Mouse (Mus musculus) hindbrain, embryonic 12.5 days (tissue): Measurements from ENCODE around the gene Unc5c. TPM values are rescaled to one million over a fixed set of nuclear protein-coding genes. Genes with fewer than 3 reads are reported as not detected.

Experiments used
- ATAC-seq: fragments of 200-750 bp; cut with Nextera tagmentation; 2 replicates; pipeline ENCODE4 v1.8.0; 2017; ENCODE audit warnings: moderate TSS enrichment; ENCODE audit not compliant: low FRiP score
- H3K27ac ChIP-seq: fragments of 300-500 bp; sonication (generic); 2 replicates; pipeline ENCODE4 v1.5.1; 2016; ENCODE audit warnings: mild to moderate bottlenecking
- H3K27me3 ChIP-seq: fragments of 300-500 bp; sonication (generic); 2 replicates; pipeline ENCODE4 v1.6.1; 2016; ENCODE audit warnings: mild to moderate bottlenecking
- H3K36me3 ChIP-seq: fragments of 300-500 bp; sonication (generic); 2 replicates; pipeline ENCODE4 v1.6.1; 2016; ENCODE audit warnings: mild to moderate bottlenecking
- H3K4me1 ChIP-seq: fragments of 300-500 bp; sonication (generic); 2 replicates; pipeline ENCODE4 v1.6.1; 2016
- H3K4me2 ChIP-seq: fragments of 300-500 bp; sonication (generic); replicated peaks from 2 replicates; pipeline ENCODE4 v1.6.1; 2016; ENCODE audit warnings: mild to moderate bottlenecking
- H3K4me3 ChIP-seq: fragments of 300-500 bp; sonication (generic); 2 replicates; pipeline ENCODE4 v1.5.1; 2016; ENCODE audit warnings: mild to moderate bottlenecking
- H3K9ac ChIP-seq: fragments of 300-500 bp; sonication (generic); 2 replicates; pipeline ENCODE4 v1.6.1; 2016; ENCODE audit warnings: mild to moderate bottlenecking, moderate library complexity
- H3K9me3 ChIP-seq: fragments of 300-500 bp; sonication (generic); replicated peaks from 2 replicates; pipeline ENCODE4 v1.6.1; 2016; ENCODE audit warnings: mild to moderate bottlenecking
- WGBS: fragments of 180-500 bp; shearing (Covaris S2); methylation state at CpG from one replicate; pipeline ENCODE4 v1.1.7; 2016; 5-methylcytosine and 5-hydroxymethylcytosine counted together
- polyA plus RNA-seq: library from polyadenylated mRNA; unstranded; fragments of >200 nt; fragmentation: Nextera tagmentation; extraction: Ambion mirVana; gene quantifications from 2 replicates; pipeline ENCODE4 v1.2.1, GENCODE M21; 2016

Gene Unc5c
- polyA plus RNA-seq, 1 experiment from 2014 or later = 21.7 TPM

- no peak for ATAC-seq
- WGBS = 58% methylated on average over 7 of the region's 7 CpGs
- no peaks in the 10 kb centered on the region for H3K27me3 ChIP-seq
- no peak overlapping the region for H3K4me2 ChIP-seq
- no peak overlapping the region for H3K27ac ChIP-seq
- 0 out of 2 replicates have a peak, but pooled peaks cover 4% of the 10 kb centered on the region for H3K4me1 ChIP-seq
- no peak overlapping the region for H3K9ac ChIP-seq
- no peaks in the 10 kb centered on the region for H3K9me3 ChIP-seq
- H3K36me3 ChIP-seq = no peaks in the 10 kb centered on the region
- no peak overlapping the region for H3K4me3 ChIP-seq
These were observed 287.2 kb downstream of the Unc5c start for GRCm38 (mm10) chr3:141752172-141752571.

GRCm38 (mm10) chr3:141757259-141757658 is 292.2 kb downstream of the Unc5c start:
- WGBS = 82% methylated on average over 3 of the region's 3 CpGs

GRCm38 (mm10) chr3:141778411-141778919 is 313.4 kb downstream of the Unc5c start:
- no peak overlapping the region for H3K4me2 ChIP-seq
- WGBS = 77% methylated on average over 8 of the region's 8 CpGs
- ATAC-seq = no peak
- H3K9ac ChIP-seq = no peak overlapping the region
- no peaks in the 10 kb centered on the region for H3K9me3 ChIP-seq
- H3K27me3 ChIP-seq = no peaks in the 10 kb centered on the region
- H3K4me3 ChIP-seq = no peak overlapping the region
- no peak overlapping the region for H3K27ac ChIP-seq
- no peaks in the 10 kb centered on the region for H3K4me1 ChIP-seq
- H3K36me3 ChIP-seq = no peaks in the 10 kb centered on the region

More at GRCm38 (mm10) chr3:141757259-141757658, 292.2 kb downstream of the Unc5c start:
- H3K27ac ChIP-seq = no peak overlapping the region
- 0 out of 2 replicates have a peak, but pooled peaks cover 2% of the 10 kb centered on the region for H3K4me1 ChIP-seq
- H3K36me3 ChIP-seq = no peaks in the 10 kb centered on the region
- H3K9ac ChIP-seq = no peak overlapping the region
- no peak for ATAC-seq
- no peaks in the 10 kb centered on the region for H3K9me3 ChIP-seq
- H3K4me3 ChIP-seq = no peak overlapping the region
- no peaks in the 10 kb centered on the region for H3K27me3 ChIP-seq
- no peak overlapping the region for H3K4me2 ChIP-seq

GRCm38 (mm10) chr3:141779186-141779585 is 314.2 kb downstream of the Unc5c start:
- Histone ChIP-seq H3K27me3 (no peaks in the 10 kb centered on the region), H3K4me1 (no peaks in the 10 kb centered on the region), H3K9ac (no peak overlapping the region), H3K27ac (no peak overlapping the region), H3K4me2 (no peak overlapping the region), H3K9me3 (no peaks in the 10 kb centered on the region), H3K4me3 (no peak overlapping the region), H3K36me3 (no peaks in the 10 kb centered on the region)
- 66% methylated on average over 3 of the region's 3 CpGs for WGBS
- no peak for ATAC-seq

GRCm38 (mm10) chr3:141782553-141782952 is 317.5 kb downstream of the Unc5c start:
- Histone ChIP-seq H3K4me1 (0 out of 2 replicates have a peak, but pooled peaks cover 7% of the 10 kb centered on the region), H3K9me3 (no peaks in the 10 kb centered on the region), H3K9ac (no peak overlapping the region), H3K4me3 (no peak overlapping the region), H3K36me3 (no peaks in the 10 kb centered on the region), H3K27ac (no peak overlapping the region), H3K27me3 (no peaks in the 10 kb centered on the region), H3K4me2 (no peak overlapping the region)
- 80% methylated on average over 4 of the region's 4 CpGs for WGBS
- no peak for ATAC-seq

GRCm38 (mm10) chr3:141791026-141791780 is 326.2 kb downstream of the Unc5c start:
- Histone ChIP-seq H3K27me3 (no peaks in the 10 kb centered on the region), H3K36me3 (no peaks in the 10 kb centered on the region), H3K9ac (no peak overlapping the region), H3K4me3 (no peak overlapping the region), H3K4me2 (no peak overlapping the region), H3K27ac (no peak overlapping the region), H3K9me3 (no peaks in the 10 kb centered on the region), H3K4me1 (0 out of 2 replicates have a peak, but pooled peaks cover 6% of the 10 kb centered on the region)
- 85% methylated on average over 8 of the region's 8 CpGs for WGBS
- no peak for ATAC-seq

- H3K4me1 ChIP-seq = 0 out of 2 replicates have a peak, but pooled peaks cover 2% of the 10 kb centered on the region
- H3K4me3 ChIP-seq = no peak overlapping the region
- no peak overlapping the region for H3K27ac ChIP-seq
- H3K9me3 ChIP-seq = no peaks in the 10 kb centered on the region
- WGBS = 74% methylated on average over 1 of the region's 1 CpGs
- H3K36me3 ChIP-seq = no peaks in the 10 kb centered on the region
- no peak overlapping the region for H3K4me2 ChIP-seq
- no peak for ATAC-seq
- H3K27me3 ChIP-seq = no peaks in the 10 kb centered on the region
- no peak overlapping the region for H3K9ac ChIP-seq
These were observed 327.1 kb downstream of the Unc5c start for GRCm38 (mm10) chr3:141792106-141792505.

- H3K4me1 ChIP-seq = peaks cover 4% of the 10 kb centered on the region; the same call in 1 of the 2 replicates
- WGBS = 79% methylated on average over 2 of the region's 2 CpGs
- ATAC-seq = no peak
- H3K27me3 ChIP-seq = no peaks in the 10 kb centered on the region
- H3K4me2 ChIP-seq = no peak overlapping the region
- no peaks in the 10 kb centered on the region for H3K36me3 ChIP-seq
- no peak overlapping the region for H3K9ac ChIP-seq
- H3K4me3 ChIP-seq = no peak overlapping the region
- no peaks in the 10 kb centered on the region for H3K9me3 ChIP-seq
- no peak overlapping the region for H3K27ac ChIP-seq
These were observed 328.7 kb downstream of the Unc5c start for GRCm38 (mm10) chr3:141793755-141794154.

GRCm38 (mm10) chr3:141794371-141794770 is 329.4 kb downstream of the Unc5c start:
- Histone ChIP-seq H3K4me2 (no peak overlapping the region), H3K4me1 (peaks cover 4% of the 10 kb centered on the region; the same call in 1 of the 2 replicates), H3K27ac (no peak overlapping the region), H3K9me3 (no peaks in the 10 kb centered on the region), H3K9ac (no peak overlapping the region), H3K27me3 (no peaks in the 10 kb centered on the region), H3K36me3 (no peaks in the 10 kb centered on the region), H3K4me3 (no peak overlapping the region)
- 66% methylated on average over 3 of the region's 3 CpGs for WGBS
- no peak for ATAC-seq

- Histone ChIP-seq H3K27me3 (no peaks in the 10 kb centered on the region), H3K4me1 (peaks cover 4% of the 10 kb centered on the region; the same call in 1 of the 2 replicates), H3K9ac (no peak overlapping the region), H3K4me3 (no peak overlapping the region), H3K9me3 (no peaks in the 10 kb centered on the region), H3K27ac (no peak overlapping the region), H3K4me2 (no peak overlapping the region), H3K36me3 (no peaks in the 10 kb centered on the region)
- ATAC-seq = no peak
These were observed 332.4 kb downstream of the Unc5c start for GRCm38 (mm10) chr3:141797372-141797771.

GRCm38 (mm10) chr3:141797789-141798188 is 332.8 kb downstream of the Unc5c start:
- Histone ChIP-seq H3K36me3 (no peaks in the 10 kb centered on the region), H3K9ac (no peak overlapping the region), H3K4me3 (no peak overlapping the region), H3K27ac (no peak overlapping the region), H3K27me3 (no peaks in the 10 kb centered on the region), H3K4me1 (peaks cover 4% of the 10 kb centered on the region; the same call in 1 of the 2 replicates), H3K4me2 (no peak overlapping the region), H3K9me3 (no peaks in the 10 kb centered on the region)
- WGBS = 19% methylated on average over 1 of the region's 1 CpGs
- peak; percentile 71 for ATAC-seq

GRCm38 (mm10) chr3:141804133-141804532 is 339.1 kb downstream of the Unc5c start:
- no peak overlapping the region for H3K27ac ChIP-seq
- WGBS = 86% methylated on average over 5 of the region's 5 CpGs
- H3K4me2 ChIP-seq = no peak overlapping the region
- no peak overlapping the region for H3K4me3 ChIP-seq
- H3K4me1 ChIP-seq = no peaks in the 10 kb centered on the region
- no peaks in the 10 kb centered on the region for H3K36me3 ChIP-seq
- ATAC-seq = no peak
- H3K9me3 ChIP-seq = no peaks in the 10 kb centered on the region
- no peak overlapping the region for H3K9ac ChIP-seq
- H3K27me3 ChIP-seq = no peaks in the 10 kb centered on the region

- Histone ChIP-seq H3K36me3 (no peaks in the 10 kb centered on the region), H3K27me3 (no peaks in the 10 kb centered on the region), H3K9me3 (no peaks in the 10 kb centered on the region), H3K4me1 (peaks cover 6% of the 10 kb centered on the region), H3K4me2 (no peak overlapping the region), H3K9ac (no peak overlapping the region), H3K4me3 (no peak overlapping the region), H3K27ac (no peak overlapping the region)
- no peak for ATAC-seq
- 69% methylated on average over 3 of the region's 3 CpGs for WGBS
These were observed 344.6 kb downstream of the Unc5c start for GRCm38 (mm10) chr3:141809581-141809980.
